Mouse (Mus musculus) layer of hippocampus, adult 9-10 months (tissue): Measurements from ENCODE around the gene Tspan15.

Experiments used
- DNase-seq: peaks from one replicate; pipeline ENCODE4 v3.0.0; 2022; ENCODE audit warnings: low spot score

Tspan15 gene

DNA sequence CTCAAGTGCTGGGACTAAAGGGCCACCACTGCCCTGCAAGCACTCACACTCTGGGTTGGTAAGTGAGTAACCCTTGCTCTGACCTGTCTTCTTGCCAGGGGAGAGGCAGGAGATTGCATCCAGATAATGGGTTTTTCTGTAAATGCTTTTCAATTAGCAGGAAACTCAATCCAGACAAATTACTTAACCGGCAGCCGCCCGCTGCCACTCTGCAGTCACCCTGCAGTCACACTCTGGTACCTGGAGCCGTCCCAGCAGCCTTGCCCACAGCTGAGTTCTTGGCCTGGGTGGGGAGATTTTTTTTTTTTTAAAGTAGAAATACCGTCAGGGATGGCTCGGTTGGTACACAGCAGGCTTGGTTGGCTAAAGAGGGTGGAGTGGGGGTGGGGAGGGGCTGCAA, 2.9 kb downstream of the Tspan15 start:
- no peak for DNase-seq

DNA sequence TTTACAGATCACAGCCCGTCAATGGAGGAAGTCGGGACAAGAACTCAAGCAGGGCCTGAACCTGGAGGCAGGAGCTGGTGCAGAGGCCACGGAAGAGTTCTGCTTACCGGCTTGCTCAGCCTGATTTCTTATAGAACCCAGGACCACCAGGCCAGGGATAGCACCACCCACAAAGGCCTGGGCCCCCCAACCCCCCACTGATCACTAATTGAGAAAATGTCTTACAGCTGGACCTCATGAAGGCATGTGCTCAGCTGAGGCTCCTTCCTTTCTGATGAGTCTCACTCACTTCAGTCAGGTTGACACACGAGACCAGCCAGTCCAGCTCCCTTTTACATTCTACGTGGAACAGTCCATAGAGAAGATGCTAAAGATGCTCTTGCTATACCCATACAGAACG, 5.2 kb downstream of the Tspan15 start:
- no peak for DNase-seq

DNA sequence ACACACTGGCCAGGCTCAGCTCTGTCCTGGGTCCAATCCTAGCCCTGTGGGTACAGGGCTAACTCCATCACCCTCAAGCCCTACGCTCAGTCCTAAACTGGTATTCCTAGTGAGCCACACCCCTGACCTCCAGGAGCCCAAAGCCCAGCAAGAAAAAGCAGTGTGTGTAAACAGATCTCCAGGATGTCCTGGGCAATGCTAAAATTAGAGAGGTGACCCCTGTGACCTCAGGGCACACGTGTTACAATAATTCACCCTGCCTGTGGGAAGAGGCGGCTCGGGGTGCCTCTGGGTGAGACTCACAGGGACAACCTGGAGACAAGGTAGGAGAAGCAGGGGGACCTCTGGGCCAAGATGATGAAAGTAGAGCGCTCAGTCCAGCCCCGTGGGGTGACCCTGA, 6.8 kb downstream of the Tspan15 start:
- DNase-seq: no peak

DNA sequence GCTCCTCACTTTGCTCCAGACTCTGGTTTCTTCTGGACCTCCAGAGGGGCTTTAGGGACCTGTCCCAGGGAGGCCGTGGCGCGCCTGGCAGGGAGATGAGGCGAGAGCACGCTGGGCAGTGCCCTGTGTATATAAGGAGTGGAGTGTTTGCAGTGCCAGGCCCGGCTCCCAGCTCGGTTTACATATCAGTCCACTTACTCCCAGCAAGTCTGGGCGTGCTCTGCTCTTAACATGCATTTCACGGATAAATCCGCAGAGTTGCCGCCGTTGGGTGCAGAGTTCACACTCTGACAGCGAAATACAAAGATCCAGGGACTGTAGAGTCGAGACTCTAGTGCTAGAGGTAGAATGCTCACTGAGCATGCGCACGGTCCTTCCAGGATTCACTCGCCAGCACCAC, 8.3 kb downstream of the Tspan15 start:
- no peak for DNase-seq

DNA sequence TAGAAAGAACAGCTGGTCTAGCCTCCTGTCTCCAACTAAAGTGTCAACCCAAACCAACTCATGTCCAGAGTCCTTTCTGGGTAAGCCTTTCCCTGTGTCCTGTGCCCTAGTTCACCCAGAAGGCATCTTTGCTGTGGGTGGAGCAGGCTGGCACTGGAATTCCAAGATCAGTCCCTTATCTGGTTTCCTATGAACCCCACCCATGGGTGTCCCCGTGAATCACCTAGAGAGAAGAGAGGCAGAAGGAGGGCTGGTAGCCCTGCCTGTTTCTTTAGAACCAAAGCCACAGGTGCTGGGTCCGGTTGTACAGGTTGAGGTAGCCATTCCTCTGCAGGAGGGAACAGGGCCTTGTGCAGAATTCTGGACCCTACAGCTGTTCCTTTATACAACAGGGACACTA, 9.4 kb downstream of the Tspan15 start:
- no peak for DNase-seq

DNA sequence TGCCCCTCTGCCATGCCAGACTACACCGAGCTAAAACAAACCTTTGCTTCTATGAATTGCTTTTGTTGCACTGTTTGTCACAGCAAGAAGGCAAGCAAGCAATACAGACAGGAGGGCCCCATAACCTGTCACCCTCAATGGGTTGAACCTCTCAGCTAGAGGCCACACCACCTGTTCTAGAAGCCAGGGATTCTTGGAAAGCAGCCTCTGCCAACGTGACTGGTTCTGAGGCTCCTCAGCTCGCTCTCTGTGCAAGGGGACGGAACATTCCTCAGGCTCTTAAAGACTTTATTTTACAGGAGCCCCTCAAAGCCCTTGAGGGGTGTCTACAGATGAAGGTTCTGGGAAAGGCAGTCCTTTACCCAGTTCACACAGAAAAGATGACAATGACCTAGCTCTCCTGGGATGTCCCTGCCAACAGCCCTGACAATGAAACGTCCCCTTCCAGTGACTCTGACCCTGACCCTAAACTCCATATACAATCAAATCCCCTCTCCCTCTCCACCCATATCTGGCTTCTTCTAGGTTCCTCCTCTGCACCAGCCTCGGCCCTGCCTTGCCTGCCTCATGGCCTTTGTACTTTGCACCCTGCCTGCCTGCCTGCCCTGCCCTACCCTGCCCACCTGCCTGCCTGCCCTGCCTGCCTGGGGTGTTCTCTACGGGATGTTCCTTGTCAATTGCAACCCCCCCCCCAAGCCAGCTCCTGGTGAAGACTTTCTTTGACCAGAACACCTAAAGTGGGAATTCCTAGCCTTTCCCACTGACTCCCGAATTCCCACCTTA, 10.1 kb downstream of the Tspan15 start:
- DNase-seq: no peak

DNA sequence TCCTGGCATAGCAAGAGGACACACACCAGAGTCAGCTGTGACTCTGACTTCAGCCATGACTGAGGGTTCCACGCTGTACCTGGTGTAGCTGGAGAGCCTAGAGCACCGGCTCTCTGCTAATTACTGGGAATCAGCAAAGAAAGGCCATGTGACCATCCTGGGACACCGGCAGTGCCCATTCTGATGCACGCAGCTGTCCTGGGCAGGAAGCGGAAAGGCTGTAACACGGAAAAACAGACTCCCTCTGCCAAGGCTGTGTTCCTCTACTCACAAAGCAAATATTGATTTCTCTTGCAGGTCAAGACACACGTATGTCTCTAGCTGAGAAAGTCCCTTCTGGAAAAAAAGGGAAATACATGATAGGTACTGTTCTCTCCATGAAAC, 12.3 kb downstream of the Tspan15 start:
- no peak for DNase-seq

DNA sequence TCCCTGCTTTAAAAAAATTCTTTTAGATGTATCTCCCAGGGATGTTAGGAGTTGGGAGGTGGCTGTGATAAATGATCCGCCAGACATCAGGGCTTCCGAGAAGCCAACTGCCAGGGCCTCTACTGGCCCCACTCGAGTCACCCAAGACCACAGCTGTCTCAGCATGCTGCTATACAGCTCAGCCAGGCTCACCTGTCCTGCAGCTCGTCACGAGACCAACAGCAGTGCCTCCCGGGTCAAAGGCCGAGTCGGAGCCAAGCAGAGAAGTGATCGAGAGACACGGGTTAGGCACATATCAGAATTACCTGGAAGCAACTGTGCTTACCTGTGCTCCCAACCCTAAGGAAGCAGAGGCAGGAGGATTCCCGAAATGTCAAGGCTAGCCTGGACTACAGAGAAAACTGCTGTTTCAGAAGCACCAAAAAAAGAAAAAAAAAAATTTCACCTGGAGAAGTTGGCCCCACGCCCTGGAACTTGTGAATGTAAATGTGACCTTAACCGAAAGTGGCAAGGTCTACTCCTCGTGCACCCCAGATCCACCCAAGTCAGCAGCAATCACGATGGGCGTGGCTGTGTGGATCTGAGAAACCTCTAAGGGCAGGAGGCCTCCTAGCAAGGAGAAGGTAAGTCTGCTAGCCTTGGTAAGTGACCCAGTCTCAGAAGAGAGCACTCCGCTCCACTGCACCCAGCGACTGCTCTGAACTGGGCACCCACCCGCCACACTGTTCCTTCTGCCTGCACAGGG, 12.8 kb downstream of the Tspan15 start:
- no peak for DNase-seq

DNA sequence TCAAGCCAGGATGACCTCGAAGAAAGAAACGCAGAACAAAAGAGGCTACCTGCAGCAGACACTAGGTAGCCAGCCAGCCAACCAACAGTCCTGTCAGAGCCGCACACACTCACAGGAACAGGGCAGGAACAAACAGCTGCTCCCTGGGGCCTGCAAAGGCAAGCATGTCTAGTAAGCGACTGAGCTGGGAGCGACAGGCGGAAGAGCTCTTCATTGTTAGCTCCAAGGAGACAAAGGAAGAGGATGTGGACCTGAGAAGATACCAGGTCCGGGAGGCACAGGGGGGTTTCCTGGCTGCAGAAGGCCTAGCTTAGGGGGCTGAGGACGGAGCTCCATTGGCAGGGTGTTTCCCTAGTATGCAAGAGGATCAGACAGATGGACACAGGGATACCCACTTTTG, 13.9 kb downstream of the Tspan15 start:
- DNase-seq: no peak

DNA sequence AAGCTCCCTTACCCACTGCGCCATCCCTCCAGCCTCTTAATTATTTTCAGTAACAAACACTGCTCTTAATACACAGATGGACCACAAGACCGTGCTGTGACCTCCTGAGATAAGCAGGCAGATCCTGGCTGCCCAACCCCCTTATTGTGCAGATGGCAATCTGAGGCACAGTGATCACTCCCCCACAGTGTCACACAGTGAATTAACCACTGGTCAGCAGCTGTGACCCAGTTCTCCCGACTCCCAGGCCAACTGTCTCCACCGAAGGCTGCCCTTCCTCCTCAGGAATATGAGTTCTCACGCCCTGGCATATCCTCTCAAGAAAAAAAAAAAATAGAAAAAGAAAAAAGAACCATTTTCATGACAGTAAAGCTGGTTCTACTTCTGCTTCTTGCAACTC, 14.5 kb downstream of the Tspan15 start:
- DNase-seq: no peak

DNA sequence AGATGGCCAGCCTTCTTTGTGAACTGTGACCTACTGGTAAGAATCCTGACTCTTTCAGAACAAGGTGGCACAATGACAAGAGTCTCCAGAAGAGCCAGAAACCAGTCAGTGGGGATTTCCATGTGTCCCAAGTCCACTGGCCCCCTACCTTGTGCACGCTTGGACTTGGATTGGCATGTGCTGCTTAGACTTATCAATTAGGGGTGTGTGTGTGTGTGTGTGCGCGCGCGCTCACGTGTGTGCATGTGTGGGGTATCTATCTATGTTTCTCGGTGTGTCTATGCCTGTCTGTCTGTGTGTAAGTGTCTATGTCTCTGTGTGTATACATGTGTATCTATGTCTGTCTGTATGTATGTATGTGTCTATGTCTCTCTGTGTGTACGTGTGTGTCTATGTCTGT, 15.4 kb downstream of the Tspan15 start:
- DNase-seq: no peak

DNA sequence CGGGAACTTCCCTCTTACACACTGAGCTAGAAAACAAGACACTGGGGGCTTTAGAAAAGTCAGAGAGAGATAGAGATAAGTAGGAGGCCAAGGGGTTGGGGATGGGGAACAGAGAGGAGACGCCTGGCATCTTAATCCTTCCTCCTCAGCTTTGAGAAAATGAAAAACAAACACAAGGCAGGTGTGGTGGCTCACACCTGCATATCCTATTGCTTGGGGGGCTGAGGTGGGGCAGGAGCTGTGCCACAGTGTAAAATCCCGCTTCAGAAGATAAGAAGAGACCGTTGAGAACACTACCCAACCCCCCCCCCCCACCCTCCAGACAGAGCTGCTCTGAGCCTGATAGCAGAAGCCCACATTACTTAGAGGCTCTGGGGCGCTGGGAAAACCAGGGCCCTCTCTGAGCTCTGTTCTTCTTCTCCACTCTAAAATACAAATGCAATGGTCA, 15.9 kb downstream of the Tspan15 start:
- DNase-seq: no peak

DNA sequence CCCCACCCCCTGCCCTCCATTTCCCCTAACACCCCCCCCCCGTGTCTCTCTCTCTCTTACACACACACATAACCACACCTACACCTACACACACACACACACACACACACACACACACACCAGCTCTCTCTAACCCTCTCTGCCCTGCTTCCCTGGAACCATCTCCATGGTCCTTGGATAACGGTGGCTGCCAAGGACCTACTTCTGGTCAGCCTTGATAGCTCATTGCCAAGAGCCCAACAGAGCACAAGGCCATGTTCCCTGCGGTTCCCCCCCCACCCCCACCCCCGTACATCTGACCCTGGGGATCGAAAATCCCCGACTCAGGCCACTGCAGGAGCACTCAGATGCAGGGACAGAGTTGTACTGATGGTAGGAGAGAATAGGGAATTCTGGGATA, 19.7 kb downstream of the Tspan15 start:
- no peak for DNase-seq

DNA sequence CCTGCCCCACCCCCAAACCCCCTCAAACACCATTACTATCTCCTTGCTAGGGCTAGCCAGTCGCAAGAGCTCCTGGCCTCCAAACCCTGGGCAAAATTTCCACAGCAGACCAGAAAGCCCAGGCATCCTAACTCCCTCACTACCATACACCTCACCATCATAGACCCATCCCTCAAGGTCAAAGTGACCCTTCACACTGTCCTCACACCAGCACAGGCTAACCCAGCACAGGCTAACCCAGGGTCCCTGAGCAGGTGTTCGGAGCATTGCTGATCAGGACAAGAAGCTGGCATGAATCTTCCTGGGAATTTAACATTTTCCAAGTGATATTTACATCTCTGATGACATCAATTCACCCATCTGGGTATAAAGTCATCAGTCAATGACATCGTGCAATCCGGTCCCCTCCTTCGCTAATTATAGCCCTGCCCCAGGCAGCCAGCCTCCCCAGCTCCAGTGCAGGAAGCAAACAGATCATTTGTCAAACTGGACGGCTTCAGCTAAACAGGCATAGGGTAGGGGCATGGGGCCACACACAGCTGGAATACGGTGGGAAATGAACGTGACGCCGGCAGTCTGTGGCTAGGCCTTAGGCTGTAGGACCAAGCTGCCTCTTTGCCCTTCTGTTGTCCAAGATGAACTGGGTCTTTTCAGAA, 22.7 kb downstream of the Tspan15 start:
- DNase-seq: no peak

DNA sequence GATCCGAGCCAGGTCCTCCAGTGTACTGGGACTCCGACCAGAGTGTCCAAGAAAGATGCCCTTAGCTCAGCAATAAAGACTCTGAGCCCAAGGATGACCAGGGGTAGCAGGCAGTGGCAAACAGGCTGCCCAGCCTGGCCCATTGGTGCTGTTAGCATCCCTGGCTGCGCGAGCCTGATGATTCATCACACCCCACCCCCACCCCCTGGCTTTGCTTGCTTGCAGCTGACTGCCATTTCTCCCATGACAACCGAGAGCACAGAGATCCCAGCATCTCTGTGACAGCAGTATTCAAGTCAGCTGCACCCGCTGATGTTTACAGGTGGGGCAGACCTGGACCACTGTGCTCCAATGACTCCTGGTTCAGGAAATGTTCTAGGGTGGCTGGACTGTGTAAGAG, 28.5 kb downstream of the Tspan15 start:
- DNase-seq: peak; percentile 57

DNA sequence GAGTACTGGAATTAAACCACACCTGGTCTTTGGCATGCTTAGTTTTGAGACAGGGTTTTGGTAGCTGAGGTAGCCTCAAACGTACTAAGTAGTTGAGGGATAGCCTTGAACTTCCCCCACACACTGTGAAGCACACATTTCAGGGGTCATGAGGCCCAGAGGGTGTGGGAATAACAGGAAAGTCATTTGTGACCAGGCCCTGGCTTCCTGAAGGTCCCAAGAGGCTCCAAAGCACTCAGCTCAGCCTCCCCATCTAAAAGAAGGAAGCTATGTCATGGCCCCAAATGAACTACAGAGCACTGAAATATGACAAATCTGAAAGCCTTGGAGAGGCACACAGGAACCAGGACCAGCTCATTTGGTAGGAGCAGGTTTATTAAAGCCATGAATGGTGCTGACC, 32.2 kb downstream of the Tspan15 start:
- no peak for DNase-seq

DNA sequence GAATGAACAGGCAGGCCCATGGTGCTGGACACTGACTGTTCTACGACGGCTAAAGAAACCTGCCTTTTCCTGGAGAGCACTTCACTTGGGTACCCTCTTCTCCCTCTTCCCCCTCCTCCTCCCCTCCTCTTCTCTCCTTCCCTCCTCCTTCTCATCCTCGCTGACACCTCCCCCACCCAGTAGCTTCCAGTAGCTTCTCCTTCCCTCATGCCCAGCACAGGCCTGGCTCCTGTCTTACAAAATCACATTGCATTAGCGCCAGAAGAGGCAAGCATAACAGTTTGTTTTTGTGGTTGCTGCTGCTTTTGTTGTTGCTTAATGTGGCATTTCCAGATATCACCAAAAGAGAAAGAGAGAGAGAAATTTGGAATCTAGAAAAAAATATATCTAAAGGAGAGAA, 33.6 kb downstream of the Tspan15 start:
- DNase-seq: no peak

DNA sequence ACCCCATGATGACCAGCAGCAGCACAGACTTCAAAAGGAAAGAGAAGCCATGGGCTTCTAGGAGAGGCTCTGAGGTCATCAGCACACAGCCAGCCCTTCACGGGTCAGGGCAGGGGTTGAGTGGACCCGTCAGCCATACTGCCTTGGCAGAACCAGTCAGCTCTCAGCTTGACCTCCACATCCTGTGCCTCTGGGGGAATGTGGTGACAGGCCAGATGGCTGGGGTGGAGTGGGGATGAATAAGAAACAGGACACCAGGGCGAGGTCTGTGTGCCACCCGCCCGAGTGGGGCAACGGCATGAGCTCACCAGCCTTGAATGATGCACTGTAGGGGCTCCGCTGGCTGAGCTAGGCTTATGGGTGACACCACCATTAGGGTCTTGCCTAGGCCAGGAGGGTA, 35.7 kb downstream of the Tspan15 start:
- no peak for DNase-seq

DNA sequence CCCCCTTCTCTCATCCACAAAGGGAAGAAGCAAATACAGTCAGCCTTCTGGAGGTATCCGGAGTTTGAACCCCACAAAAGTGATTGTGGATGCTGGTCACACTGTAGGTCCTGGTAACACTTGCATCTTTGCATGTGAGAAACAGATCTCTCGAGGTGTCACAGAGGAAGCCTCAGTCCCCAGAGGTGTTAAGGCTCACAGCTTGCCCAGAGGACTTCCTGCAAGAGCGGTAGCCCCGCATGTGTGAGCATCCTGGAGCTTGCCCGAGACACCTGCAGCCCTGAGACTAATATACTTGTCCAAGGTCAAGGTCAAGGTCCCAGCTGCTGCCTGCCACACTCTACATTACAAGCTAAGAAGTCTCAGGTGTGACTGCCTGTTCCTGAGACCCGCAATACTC, 36.1 kb downstream of the Tspan15 start:
- DNase-seq: no peak

DNA sequence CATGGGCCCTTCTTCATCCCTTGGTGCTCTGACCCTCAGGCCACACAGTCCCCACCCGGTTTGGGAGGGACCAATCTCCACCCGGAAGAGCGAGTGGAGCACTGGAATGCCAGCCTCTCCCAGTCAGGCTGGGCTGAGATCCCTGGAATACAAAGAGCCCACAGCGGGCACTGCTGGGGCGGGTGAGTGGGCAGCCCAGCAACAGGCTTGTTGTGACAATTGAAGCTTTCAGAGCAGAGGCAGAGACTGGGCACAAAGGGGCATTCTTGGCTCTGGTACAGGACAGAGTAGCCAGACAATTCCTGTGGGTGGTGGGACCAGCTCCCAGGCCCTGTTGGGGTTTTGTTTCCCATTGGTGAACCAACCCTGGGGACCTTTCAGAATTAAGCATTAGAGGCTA, 36.6 kb downstream of the Tspan15 start:
- no peak for DNase-seq

DNA sequence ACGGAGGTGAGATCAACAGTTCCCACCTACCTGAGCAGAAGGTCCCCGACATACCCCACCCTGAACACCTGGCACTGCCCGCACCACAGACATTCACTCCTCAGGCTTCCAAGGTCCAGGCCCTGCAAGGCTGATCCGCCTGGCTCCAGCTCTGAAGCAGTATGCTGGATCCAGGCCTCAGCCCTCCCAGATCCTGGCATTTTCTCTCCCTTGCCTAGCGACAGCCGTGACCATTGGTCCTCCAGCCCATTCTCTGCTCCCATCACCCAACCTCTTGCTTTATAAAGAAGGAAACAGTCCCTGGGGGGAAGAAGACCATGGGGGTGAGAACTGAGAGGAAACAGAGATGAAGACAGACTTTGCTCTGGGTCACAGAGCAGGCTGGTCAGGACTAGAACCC, 37.0 kb downstream of the Tspan15 start:
- DNase-seq: no peak

DNA sequence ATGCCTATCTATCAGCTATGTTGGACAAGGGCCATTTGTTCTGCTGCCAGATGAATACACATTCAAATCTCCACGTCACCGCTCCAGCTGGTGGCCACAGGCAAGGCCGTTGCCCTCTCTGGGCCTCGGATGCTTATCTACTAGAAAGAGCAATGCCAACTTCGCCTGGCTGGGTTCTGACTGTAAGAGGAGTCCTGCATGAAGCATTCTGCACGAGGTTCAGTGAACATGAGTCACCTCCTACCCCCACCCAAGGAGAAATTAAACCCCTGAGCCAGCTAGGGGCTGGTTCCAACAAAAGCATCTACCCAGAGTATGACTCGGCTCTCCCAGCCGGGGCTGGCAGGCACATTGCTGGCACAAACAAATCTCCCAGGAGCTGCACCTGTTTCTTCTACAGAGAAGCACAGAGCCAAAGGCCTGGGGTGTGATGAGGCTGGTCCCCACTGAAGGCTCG, 38.3 kb downstream of the Tspan15 start:
- peak; percentile 67 for DNase-seq

DNA sequence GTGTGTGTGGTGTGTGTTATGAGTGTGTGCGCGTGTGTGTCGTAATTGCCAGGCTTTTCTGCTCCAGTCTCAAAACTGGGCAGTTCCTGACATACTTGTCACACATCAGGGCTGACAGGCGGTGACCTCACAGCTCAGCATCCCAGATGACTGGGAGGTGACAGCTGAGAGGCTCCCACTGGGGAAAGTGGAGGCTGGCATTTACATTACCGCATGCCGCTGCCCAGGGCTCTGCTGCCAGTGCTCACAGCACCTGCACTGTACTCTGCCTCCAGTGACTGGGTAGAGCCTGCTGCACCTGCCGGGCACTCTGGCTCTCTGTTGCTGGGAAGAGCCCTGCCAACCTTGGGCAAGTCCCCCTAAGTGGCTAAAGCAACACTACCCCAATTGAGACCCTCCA, 40.2 kb downstream of the Tspan15 start:
- DNase-seq: no peak
